Mouse (Mus musculus) ovary, postnatal 14 days (tissue): ENCODE measurements around the gene Mgll.

Source experiments
- DNase-seq: peaks from one replicate; pipeline ENCODE4 v3.0.0; 2022; ENCODE audit warnings: low spot score

The Mgll gene

DNA sequence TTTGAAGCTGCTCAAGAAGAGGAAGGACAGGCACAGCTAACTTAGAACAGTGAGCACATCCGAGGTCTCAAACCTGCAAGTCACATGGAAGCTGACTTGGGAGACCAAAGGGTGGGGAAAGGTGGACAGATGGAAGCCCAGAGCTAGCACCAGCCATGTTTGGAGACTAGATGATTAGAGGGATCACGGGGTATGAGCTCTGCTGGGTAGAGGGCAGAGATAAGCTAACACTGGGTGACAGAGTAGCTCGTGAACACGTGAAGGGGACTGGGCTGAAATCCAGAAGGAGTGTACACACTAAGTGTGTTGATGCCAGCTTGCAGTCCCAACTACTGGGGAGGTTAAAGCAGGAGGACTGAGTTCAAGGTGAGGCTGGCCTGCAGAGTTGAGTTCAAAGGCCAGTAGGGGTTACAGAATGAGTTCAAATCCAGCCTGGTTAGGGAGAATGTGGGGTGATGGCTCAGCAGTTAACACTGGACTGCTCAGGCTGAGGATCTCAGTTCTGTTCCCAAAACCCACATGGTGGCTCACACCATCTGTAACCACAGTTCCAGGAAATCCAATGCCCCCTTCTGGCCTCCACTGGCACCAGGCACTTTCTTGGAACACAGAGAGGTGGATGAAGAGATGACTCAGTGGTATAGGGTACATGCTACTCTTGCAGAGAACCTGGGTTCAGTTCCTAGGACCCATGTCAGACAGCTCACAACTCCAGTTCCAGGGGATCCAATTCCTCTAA is 79.9 kb downstream of the Mgll start:
- DNase-seq: no peak

- no peak for DNase-seq
Measured at GRCm38 (mm10) chr6:88804966-88805577, 80.9 kb downstream of the Mgll start.

DNA sequence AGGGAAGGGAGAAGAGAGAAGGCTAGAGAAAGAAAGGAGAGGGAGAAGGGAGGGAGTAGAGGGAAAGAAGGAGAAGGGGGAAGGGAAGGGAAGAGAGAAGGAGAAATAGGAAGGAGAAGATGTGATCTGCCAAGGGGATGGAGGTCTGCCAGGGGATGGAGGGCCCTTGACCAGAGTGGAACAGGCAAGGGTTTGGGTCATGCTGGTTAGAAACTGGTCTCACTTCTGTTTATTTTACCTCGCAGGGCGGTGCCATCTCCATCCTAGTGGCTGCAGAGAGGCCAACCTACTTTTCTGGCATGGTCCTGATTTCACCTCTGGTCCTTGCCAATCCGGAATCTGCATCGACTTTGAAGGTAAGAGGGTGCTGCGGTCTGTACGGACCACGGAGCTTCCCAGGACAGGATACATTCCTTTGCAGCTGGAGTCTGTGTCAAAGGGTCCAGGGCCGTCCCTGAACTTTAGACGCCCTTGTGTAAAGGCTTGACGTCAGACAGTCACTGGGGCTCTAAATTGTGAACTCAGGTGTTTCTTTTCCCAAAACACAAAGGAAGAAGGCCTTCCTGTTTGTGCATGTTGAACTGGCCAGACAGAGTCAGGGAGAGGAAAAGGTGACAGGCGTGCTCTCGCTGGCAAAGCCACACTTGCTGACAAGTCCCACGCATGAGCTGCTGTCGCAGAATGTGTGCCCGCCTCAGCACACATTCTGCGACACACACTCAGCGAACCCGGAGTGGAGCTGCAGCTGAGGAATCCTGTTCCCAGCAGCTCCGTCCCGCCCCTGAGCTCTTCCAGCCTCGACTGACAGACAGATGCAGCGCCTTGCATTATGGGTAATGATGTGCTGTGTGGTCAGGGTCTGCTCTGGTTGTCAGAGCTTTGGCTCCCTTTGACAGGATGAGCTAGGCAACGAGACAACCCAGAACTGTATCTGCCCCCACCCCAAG is 85.2 kb downstream of the Mgll start:
- no peak for DNase-seq

DNA sequence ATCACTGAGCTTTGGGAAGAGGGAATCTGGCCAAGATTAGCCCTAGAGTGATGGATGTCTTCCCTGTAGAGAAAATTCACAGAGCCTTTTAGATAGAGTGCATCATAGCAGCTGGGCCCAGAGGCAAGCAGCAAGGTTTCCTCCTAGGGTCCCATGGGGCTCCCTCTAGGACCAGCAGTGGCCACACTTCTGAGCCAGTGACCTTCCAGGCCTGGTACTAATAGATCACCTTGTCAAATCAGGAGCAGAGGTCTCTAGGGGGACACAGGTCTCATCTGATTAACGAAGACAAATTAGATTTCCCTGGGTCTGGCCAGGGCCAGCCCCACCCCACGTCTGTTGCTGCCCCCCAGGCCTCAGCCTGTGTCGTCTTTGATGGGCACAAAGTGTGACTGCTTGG is 86.1 kb downstream of the Mgll start:
- no peak for DNase-seq

DNA sequence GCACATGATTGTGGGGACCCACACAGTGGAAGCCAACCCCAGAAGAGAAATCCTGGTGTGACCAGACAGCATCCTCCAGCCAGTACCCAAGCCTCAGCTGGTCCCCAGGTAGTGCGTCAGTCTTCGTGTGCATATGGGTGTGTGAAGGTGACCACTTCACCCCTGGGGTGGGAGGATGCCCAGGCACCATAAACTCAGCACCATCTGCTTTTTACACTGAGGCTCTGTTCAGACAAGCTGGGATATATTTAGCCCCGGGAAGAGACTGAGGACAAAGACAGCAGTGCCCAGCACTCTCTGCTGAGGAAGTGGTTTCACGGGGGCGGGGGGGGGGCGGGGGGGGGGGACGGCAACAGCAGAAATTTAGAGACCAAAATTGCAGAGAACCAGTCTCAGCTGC is 87.2 kb downstream of the Mgll start:
- DNase-seq: no peak

GRCm38 (mm10) chr6:88811880-88812400 is 87.7 kb downstream of the Mgll start:
- DNase-seq: no peak

DNA sequence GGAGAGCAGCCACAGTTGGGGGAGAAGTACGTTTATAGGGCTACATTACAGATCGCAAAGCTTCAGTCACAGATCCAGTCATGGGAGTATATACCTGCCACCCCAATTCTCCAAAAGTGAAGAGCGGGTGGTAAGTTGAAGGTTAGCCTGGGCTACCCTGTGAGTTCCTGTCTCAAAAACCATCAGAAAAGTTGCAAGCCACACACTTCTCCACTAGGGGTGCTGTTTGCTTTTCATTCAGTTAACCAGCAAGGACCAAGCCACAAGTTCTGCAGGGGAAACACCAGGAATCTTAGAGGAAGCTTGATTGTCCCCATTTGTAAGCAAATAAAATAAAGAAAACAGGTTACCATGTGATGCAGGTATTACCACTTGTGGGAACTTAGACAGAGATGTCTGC is 88.7 kb downstream of the Mgll start:
- DNase-seq: no peak

DNA sequence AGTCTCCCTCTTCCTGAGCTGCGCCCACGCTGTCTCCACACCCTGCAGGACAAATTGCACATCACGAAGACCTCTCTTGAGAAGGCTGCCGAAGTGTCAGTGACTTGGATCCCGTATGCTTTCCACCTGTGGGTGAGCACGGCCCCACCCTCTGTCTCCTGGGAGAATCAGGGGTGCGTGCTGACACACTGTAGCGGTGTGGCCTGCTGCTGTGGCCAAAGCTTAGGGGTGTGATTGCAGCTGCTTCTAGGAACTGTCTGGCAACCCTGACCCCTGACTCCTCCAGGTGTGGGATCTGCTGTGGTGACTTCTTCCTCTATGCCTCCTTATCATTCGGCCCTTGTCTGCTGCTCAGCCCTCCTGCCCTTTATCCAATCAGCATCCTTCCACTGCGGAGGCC is 89.6 kb downstream of the Mgll start:
- no peak for DNase-seq

DNA sequence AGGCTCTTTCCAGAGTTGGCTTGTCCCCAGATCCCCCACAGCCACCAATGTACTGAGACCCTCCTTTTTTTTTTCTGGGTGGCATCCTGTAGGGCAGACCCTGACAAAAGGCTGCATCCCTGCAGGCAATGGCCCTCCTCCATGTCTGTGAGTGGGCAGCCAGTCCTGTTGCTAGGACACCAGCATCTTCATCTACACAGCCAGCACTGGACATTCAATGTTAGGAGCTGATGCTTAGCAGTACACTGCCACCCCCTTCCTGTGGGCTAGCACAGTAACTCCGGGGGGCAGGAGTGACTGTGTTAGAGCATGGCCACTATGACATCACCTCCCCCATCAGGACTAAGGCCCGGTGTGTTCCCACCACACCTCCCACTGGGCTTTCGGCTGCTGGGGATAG is 90.8 kb downstream of the Mgll start:
- no peak for DNase-seq

- no peak for DNase-seq
Measured at GRCm38 (mm10) chr6:88815489-88815888, 91.3 kb downstream of the Mgll start.

- DNase-seq: no peak
Measured at GRCm38 (mm10) chr6:88816913-88817312, 92.7 kb downstream of the Mgll start.

DNA sequence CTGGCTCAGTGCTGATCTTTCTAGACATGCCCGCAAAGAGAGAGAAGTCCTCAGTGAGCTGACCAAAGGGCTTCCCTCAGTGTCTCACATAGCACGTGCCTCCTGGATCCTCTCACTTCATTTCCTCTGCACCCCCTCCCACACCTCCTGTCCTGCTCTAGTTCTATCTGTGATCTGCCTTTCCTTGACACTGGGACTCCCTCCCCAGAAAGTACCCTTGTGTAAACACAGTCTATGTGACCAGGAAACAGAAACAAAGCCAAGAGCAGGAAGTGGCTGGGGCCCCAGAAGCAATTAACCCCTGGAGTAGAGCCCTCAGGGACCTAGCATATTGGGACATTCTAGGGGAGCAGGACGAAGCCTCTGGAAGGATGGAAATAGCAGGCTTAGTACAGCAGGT is 96.6 kb downstream of the Mgll start:
- no peak for DNase-seq

DNA sequence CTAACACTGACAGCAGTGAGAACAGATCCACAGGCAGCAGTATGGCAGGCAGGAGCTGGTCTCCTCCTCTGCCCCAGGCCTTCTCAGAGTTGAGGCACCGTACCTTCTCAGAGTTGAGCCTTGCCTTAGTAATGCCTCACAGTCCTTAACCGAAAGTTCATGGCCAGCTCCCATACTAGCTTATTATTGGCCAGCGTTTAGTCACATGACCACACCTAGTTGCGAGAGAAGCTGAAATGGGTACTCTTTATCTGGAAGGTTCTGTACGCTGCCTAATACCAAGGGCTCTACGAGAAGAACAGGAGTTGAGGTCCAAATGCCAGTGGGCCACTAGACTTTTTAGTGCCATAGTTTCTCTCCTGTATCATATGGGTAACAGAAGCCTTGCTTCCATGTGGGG is 97.1 kb downstream of the Mgll start:
- no peak for DNase-seq

GRCm38 (mm10) chr6:88821901-88822300 is 97.7 kb downstream of the Mgll start:
- DNase-seq: no peak

DNA sequence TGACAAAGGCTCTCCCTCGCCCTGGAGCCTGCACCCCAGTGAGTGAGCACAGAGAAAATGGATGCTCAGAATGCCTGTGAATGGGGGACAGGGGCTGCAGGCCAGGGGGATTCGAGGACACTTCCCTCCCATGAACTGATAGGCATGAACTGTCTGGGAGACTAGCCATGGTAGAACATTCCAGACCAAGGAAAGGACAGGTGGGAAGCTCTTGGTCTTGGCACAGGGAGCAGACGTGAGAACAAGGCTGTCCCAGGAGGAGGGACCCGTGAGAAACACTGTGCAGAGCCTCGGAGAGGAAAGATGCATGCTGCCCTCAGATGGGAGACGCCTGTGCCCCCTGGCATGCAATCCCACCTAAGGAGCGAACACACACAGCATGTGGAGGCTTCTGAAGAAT is 100.0 kb downstream of the Mgll start:
- no peak for DNase-seq

DNA sequence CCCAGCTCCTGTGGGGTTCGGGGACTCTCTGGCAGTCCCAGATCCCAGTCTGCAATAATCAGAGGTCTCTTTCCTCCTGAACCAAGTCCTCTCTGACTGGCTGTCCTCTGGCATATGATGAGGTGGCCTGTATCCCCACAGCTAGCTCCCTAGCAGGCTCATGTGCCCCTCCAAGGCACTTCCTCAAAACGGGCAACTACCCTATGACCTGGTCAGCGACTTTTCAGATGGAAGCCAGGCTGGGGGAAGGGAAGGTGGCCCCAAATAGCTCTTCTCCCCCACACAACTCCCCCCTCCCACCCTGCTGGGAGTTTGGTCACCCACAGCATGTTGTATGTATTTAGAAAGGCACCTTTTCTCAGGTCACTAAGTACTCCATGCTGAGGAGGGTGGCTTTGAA is 101.9 kb downstream of the Mgll start:
- DNase-seq: no peak

- peak; percentile 51 for DNase-seq
Measured at GRCm38 (mm10) chr6:88826545-88826944, 102.3 kb downstream of the Mgll start.

DNA sequence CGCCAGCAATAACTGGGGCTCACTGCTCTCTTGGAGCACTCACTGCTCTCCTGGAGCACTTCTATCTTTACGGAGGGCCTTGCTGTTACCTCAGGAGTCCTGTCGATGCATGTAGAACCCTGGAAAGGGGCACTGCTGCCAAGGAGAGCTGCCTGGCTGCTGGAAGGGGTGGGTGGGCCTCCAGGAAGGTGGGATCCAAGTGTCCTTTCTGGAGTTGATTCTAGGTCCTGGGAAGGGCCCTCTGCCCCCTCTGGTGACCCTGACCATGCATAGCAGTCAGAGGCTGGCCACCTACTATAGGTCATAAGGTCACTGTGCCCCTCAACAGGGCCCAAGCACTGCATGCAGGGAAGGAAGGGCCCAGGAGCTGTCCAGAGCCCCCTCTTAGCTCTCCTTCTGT is 102.8 kb downstream of the Mgll start:
- DNase-seq: no peak

GRCm38 (mm10) chr6:88827395-88828205 is 103.4 kb downstream of the Mgll start:
- no peak for DNase-seq

GRCm38 (mm10) chr6:88828206-88829009 is 104.2 kb downstream of the Mgll start:
- no peak for DNase-seq

- no peak for DNase-seq
Measured at GRCm38 (mm10) chr6:88829579-88829978, 105.4 kb downstream of the Mgll start.
